Mouse (Mus musculus) liver, postnatal 0 days (tissue): ENCODE measurements around the gene Lyz2.

Experiments used
- CTCF ChIP-seq: sonication (generic); IDR thresholded peaks from 2 replicates; pipeline ENCODE4 v1.5.1; 2016; ENCODE audit warnings: antibody characterized with exemption, low read depth
- EP300 ChIP-seq: IDR thresholded peaks from 2 replicates; pipeline ENCODE4 v1.6.1; 2016; ENCODE audit warnings: antibody characterized with exemption, low read depth, mild to moderate bottlenecking

DNA sequence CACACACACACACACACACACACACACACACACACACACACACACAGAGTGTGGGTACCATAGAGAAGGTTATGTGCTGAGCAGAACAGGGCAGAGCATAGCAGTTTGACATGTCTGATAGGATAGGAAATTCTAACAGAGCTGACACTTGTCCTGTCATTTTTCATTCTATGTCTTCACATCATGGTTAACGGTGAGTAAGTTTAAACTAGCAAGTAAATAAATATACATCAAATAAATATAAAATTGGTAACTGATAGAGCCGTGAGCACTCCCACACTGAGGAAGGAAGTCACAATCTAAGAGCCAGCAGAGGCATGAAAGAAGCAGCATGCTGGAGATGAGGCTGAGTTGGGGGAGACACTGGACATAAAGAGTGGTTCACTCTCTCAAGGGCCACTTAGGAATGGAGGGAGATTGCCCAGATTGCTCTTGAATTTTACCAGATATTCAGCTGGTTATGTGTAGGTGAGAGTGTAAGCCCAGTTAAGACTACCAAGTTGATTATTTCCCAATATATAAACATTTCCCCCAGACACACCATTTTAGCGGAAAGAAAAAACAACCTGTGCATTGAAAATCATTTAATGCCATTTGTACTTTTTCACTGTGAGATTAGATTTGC is 5.2 kb upstream of the Lyz2 start:
- TF ChIP-seq CTCF (no peak), EP300 (no peak)
